Mouse (Mus musculus): ENCODE data around the gene Qrich1.

DNA sequence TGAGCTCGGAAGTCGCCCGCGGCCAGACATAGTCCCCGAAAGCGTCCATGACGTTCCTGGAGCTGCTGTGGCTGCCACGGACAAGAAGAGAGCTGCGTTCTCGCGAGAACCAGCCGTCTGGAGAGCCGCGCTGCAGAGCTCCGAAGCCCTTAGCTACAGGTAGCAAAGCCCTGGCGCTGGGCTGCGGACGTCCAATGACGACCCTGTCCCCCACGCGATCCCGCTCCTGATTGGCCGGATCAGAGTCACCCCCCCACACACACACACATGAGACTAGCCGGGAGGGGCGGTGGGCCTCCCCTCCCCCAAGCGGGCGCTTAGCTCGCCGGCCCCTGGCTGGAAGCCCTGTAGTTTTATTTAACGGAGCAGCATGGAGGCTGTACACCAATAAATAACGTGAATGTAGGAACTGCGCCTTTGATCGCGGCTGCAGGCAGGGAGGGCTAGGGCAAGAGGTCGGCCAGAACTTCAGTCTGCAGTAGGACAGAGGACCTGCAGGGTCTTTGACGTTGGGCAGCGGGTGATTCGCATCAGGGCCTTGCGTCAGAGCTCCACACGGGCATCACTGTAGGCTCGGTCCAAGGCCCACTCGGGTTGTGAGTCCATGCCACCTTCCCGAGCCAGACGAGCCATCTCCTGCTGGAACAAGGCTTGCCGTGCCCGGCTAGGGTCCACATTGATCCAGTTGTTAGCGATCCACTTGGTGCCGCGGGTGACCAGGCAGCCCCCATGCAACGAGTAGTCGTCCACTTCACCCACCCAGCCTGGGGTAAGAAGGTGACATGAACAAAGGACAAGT lies 62.1 kb downstream of the Qrich1 start, which contains the start of gene Wdr6:
- TF ChIP-seq CTCF (IDR thresholded peaks at IDR 0.05; ENCODE audit: low read depth, low read length), result no peak
- TF ChIP-seq POLR2A (IDR thresholded peaks at IDR 0.05; ENCODE audit: extremely low read depth, insufficient read depth, low read length), result peak; percentile 56; the same call in 1 of the 2 replicates
